Mouse (Mus musculus) hindbrain, postnatal 0 days (tissue): ENCODE data around the gene Hormad1. TPM values are rescaled to one million over a fixed set of nuclear protein-coding genes. Genes with fewer than 3 reads are reported as not detected.
"Not testable (repeated sequence)": the region's sequence is repeated elsewhere in the genome, so short reads cannot be mapped to it uniquely, and the experiment has no call there.

Experiments used
- ATAC-seq: fragments of 200-750 bp; cut with Nextera tagmentation; 2 replicates; pipeline ENCODE4 v1.8.0; 2017; ENCODE audit warnings: mild to moderate bottlenecking, moderate TSS enrichment, moderate library complexity
- DNase-seq: peaks from one replicate; pipeline ENCODE4 v3.0.0-alpha.2; 2015; ENCODE audit warnings: low spot score
- H3K27ac ChIP-seq: fragments of 300-500 bp; sonication (generic); 2 replicates; pipeline ENCODE4 v1.5.1; 2014; ENCODE audit warnings: mild to moderate bottlenecking
- H3K27me3 ChIP-seq: fragments of 300-500 bp; sonication (generic); 2 replicates; pipeline ENCODE4 v1.6.1; 2014; ENCODE audit warnings: low read length, mixed read lengths; ENCODE audit not compliant: insufficient read depth
- H3K36me3 ChIP-seq: fragments of 300-500 bp; sonication (generic); 2 replicates; pipeline ENCODE4 v1.6.1; 2014; ENCODE audit warnings: low read length, mixed read lengths; ENCODE audit not compliant: insufficient read depth
- H3K4me1 ChIP-seq: fragments of 300-500 bp; sonication (generic); 2 replicates; pipeline ENCODE4 v1.6.1; 2014; ENCODE audit warnings: antibody characterized with exemption, low read length, mixed read lengths; ENCODE audit not compliant: insufficient read depth
- H3K4me2 ChIP-seq: fragments of 300-500 bp; sonication (generic); 2 replicates; pipeline ENCODE4 v1.6.1; 2014; ENCODE audit warnings: low read depth, mild to moderate bottlenecking, low read length, moderate library complexity, mixed read lengths
- H3K4me3 ChIP-seq: fragments of 300-500 bp; sonication (generic); 2 replicates; pipeline ENCODE4 v1.5.1; 2014; ENCODE audit warnings: low read length
- H3K9ac ChIP-seq: fragments of 300-500 bp; sonication (generic); replicated peaks from 2 replicates; pipeline ENCODE4 v1.6.1; 2014; ENCODE audit warnings: mild to moderate bottlenecking, low read length, moderate library complexity, mixed read lengths
- H3K9me3 ChIP-seq: fragments of 300-500 bp; sonication (generic); 2 replicates; pipeline ENCODE4 v1.6.1; 2016; ENCODE audit warnings: low read length, mixed read lengths
- CTCF ChIP-seq: IDR thresholded peaks from 2 replicates; pipeline ENCODE4 v1.5.1; 2016; ENCODE audit warnings: antibody characterized with exemption, control low read depth, low read depth
- WGBS: fragments of 180-500 bp; shearing (Covaris S2); extraction: QIAGEN DNeasy Blood & Tissue Kit; methylation state at CpG from one replicate; pipeline ENCODE4 v1.1.7; 2014; 5-methylcytosine and 5-hydroxymethylcytosine counted together
- polyA plus RNA-seq: library from polyadenylated mRNA; unstranded; fragments of >200 nt; fragmentation: Nextera tagmentation; extraction: Ambion mirVana; gene quantifications from 2 replicates; pipeline ENCODE4 v1.2.1, GENCODE M21; 2015
- total RNA-seq: library from RNA; depleted of rRNA; stranded (reverse); fragments of >200 nt; gene quantifications from 2 replicates; pipeline ENCODE4 v1.2.3, GENCODE M21; 2014

The Hormad1 gene
- total and polyA plus RNA-seq, 2 experiments from 2014 or later, result not detected

- no peak overlapping the region for H3K4me3 ChIP-seq
- no peaks in the 10 kb centered on the region for H3K9me3 ChIP-seq
- no peak overlapping the region for H3K9ac ChIP-seq
- ATAC-seq (no peak), DNase-seq (no peak)
- WGBS, result 50% methylated on average over 2 of the region's 2 CpGs
- H3K4me1 ChIP-seq, result peaks cover 9% of the 10 kb centered on the region
- H3K36me3 ChIP-seq, result peaks cover 22% of the 10 kb centered on the region
- H3K4me2 ChIP-seq, result no peak overlapping the region
- no peaks in the 10 kb centered on the region for H3K27me3 ChIP-seq
- TF ChIP-seq CTCF, result no peak
- no peak overlapping the region for H3K27ac ChIP-seq
Measured at GRCm38 (mm10) chr3:95623551-95623950, 64.1 kb downstream of the Hormad1 start.

- WGBS, result 67% methylated on average over 5 of the region's 5 CpGs
- not testable (repeated sequence) for H3K9me3 ChIP-seq, DNase-seq
Measured at GRCm38 (mm10) chr3:95623991-95624515, 64.6 kb downstream of the Hormad1 start.

GRCm38 (mm10) chr3:95624628-95625503 lies 65.4 kb downstream of the Hormad1 start, which contains the start of gene Ensa:
Gene Ensa (plus strand): TSS chr3:95624993.
- WGBS, result 0% methylated on average over 44 of the region's 44 CpGs
- TF ChIP-seq CTCF, result no peak

More at GRCm38 (mm10) chr3:95623991-95624515, 64.6 kb downstream of the Hormad1 start:
- Histone ChIP-seq H3K9ac (peak overlapping the region; percentile 64; the same call in 1 of the 2 replicates), H3K27ac (peak overlapping the region; percentile 94), H3K4me3 (peak overlapping the region; percentile 66), H3K36me3 (peaks cover 27% of the 10 kb centered on the region), H3K4me2 (peak overlapping the region; percentile 55)
- H3K27me3 ChIP-seq, ATAC-seq, H3K4me1 ChIP-seq: not testable (repeated sequence)

GRCm38 (mm10) chr3:95627763-95628162 lies 68.3 kb downstream of the Hormad1 start:
- no peak overlapping the region for H3K9ac ChIP-seq
- H3K27me3 ChIP-seq, result no peaks in the 10 kb centered on the region
- H3K4me3 ChIP-seq, result no peak overlapping the region
- H3K4me1 ChIP-seq, result peaks cover 9% of the 10 kb centered on the region
- H3K4me2 ChIP-seq, result no peak overlapping the region
- no peaks in the 10 kb centered on the region for H3K9me3 ChIP-seq
- WGBS, result 88% methylated on average over 5 of the region's 5 CpGs
- ATAC-seq (no peak), DNase-seq (no peak)
- TF ChIP-seq CTCF, result no peak
- no peak overlapping the region for H3K27ac ChIP-seq
- peaks cover 42% of the 10 kb centered on the region for H3K36me3 ChIP-seq

More at GRCm38 (mm10) chr3:95624628-95625503, 65.4 kb downstream of the Hormad1 start, which contains the start of gene Ensa:
- Histone ChIP-seq H3K27ac (peak within 1 kb of the TSS; percentile 94), H3K9ac (peak within 1 kb of the TSS; percentile 64), H3K9me3 (no peaks in the 10 kb centered on the region), H3K4me1 (peaks cover 9% of the 10 kb centered on the region), H3K27me3 (no peaks in the 10 kb centered on the region), H3K4me2 (peak within 1 kb of the TSS; percentile 68), H3K36me3 (peaks cover 32% of the 10 kb centered on the region), H3K4me3 (peak within 1 kb of the TSS; percentile 66)
- DNase-seq (peak; percentile 99), ATAC-seq (peak; percentile 99)

- Histone ChIP-seq H3K36me3 (peaks cover 52% of the 10 kb centered on the region), H3K9me3 (no peaks in the 10 kb centered on the region), H3K27ac (no peak overlapping the region), H3K9ac (no peak overlapping the region), H3K4me3 (no peak overlapping the region), H3K4me2 (no peak overlapping the region), H3K27me3 (no peaks in the 10 kb centered on the region), H3K4me1 (peaks cover 9% of the 10 kb centered on the region)
- no peak for TF ChIP-seq CTCF
- no peak for ATAC-seq
- 57% methylated on average over 4 of the region's 4 CpGs for WGBS
- DNase-seq, result no peak
Measured at GRCm38 (mm10) chr3:95629755-95630154, 70.3 kb downstream of the Hormad1 start.

GRCm38 (mm10) chr3:95630856-95631255 lies 71.4 kb downstream of the Hormad1 start:
- no peak for ATAC-seq
- H3K36me3 ChIP-seq, result peaks cover 62% of the 10 kb centered on the region
- WGBS, result 83% methylated on average over 3 of the region's 3 CpGs

More at GRCm38 (mm10) chr3:95630856-95631255, 71.4 kb downstream of the Hormad1 start:
- Histone ChIP-seq H3K4me2 (no peak overlapping the region), H3K4me3 (no peak overlapping the region), H3K9me3 (no peaks in the 10 kb centered on the region), H3K27ac (no peak overlapping the region), H3K4me1 (peaks cover 9% of the 10 kb centered on the region), H3K27me3 (no peaks in the 10 kb centered on the region), H3K9ac (no peak overlapping the region)
- no peak for TF ChIP-seq CTCF
- DNase-seq, result no peak
